Mouse (Mus musculus) neural tube, embryonic 14.5 days (tissue): Measurements from ENCODE around the gene Btbd9. TPM values are rescaled to one million over a fixed set of nuclear protein-coding genes. Genes with fewer than 3 reads are reported as not detected.

Experiments
- ATAC-seq: fragments of 200-750 bp; cut with Nextera tagmentation; 2 replicates; pipeline ENCODE4 v1.8.0; 2017; ENCODE audit warnings: low read depth, mild to moderate bottlenecking, moderate TSS enrichment, moderate library complexity
- H3K27ac ChIP-seq: fragments of 300-500 bp; sonication (generic); 2 replicates; pipeline ENCODE4 v1.5.1; 2014; ENCODE audit warnings: low read depth, mild to moderate bottlenecking, control low read depth, low read length, moderate library complexity, mixed read lengths
- H3K27me3 ChIP-seq: fragments of 300-500 bp; sonication (generic); 2 replicates; pipeline ENCODE4 v1.6.1; 2014; ENCODE audit warnings: low read length; ENCODE audit not compliant: control insufficient read depth, insufficient read depth
- H3K36me3 ChIP-seq: fragments of 300-500 bp; sonication (generic); 2 replicates; pipeline ENCODE4 v1.6.1; 2014; ENCODE audit warnings: low read length, mixed read lengths; ENCODE audit not compliant: control insufficient read depth, insufficient read depth
- H3K4me1 ChIP-seq: fragments of 300-500 bp; sonication (generic); 2 replicates; pipeline ENCODE4 v1.6.1; 2014; ENCODE audit warnings: low read length; ENCODE audit not compliant: control insufficient read depth, insufficient read depth
- H3K4me2 ChIP-seq: fragments of 300-500 bp; sonication (generic); 2 replicates; pipeline ENCODE4 v1.6.1; 2014; ENCODE audit warnings: mild to moderate bottlenecking, low read depth, low read length, control low read depth
- H3K4me3 ChIP-seq: fragments of 300-500 bp; sonication (generic); 2 replicates; pipeline ENCODE4 v1.5.1; 2014; ENCODE audit warnings: low read depth, low read length, control low read depth, mixed read lengths
- H3K9ac ChIP-seq: fragments of 300-500 bp; sonication (generic); replicated peaks from 2 replicates; pipeline ENCODE4 v1.6.1; 2014; ENCODE audit warnings: low read depth, mild to moderate bottlenecking, control low read depth, low read length, mixed read lengths
- H3K9me3 ChIP-seq: fragments of 300-500 bp; sonication (generic); 2 replicates; pipeline ENCODE4 v1.6.1; 2016; ENCODE audit warnings: low read length; ENCODE audit not compliant: control insufficient read depth
- WGBS: fragments of 180-500 bp; shearing (Covaris S2); extraction: QIAGEN DNeasy Blood & Tissue Kit; methylation state at CpG from one replicate; pipeline ENCODE4 v1.1.7; 2014; 5-methylcytosine and 5-hydroxymethylcytosine counted together
- polyA plus RNA-seq: library from polyadenylated mRNA; unstranded; fragments of >200 nt; fragmentation: Nextera tagmentation; extraction: Ambion mirVana; gene quantifications from 2 replicates; pipeline ENCODE4 v1.2.1, GENCODE M21; 2014

Gene Btbd9
- polyA plus RNA-seq, 1 experiment from 2014 or later = 130 TPM

DNA sequence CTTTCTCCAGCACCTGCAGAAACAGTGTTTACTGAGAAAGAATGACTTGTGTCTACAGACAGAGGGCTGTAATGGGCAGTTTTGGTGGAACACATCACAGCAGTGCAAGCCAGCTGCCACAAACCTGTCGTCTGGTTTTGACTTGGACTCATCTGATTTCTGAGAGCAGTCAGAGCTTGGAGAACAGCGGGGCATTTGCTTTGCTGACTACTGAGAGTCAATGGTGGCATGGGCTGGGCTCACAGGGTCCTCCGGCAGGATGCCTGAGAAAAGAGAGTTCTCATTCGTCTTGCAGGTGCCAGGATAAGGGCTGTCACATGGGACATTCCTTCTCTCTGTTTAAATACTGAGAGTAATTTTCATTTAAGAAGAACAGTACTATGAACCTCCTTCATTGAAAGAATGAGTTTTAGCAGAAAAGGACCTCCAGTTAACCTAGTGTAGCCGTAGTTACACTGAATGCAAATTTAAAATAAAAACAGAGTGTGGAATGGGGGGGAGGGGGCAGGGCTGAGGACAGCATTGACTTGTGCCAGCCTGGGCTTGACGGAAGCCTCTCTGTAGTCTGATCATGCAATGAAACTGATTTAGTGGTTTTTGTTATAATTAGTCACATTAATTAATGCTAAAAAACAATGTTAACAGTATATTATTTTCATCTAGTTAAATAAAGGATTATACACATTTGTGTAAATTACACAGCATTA lies 122.0 kb downstream of the Btbd9 start:
- no peaks in the 10 kb centered on the region for H3K9me3 ChIP-seq
- WGBS = 32% methylated on average over 6 of the region's 6 CpGs

GRCm38 (mm10) chr17:30453272-30453671 lies 123.0 kb downstream of the Btbd9 start:
- WGBS = 42% methylated on average over 4 of the region's 4 CpGs
- 0 out of 2 replicates have a peak, but pooled peaks cover 6% of the 10 kb centered on the region for H3K4me1 ChIP-seq
- H3K9me3 ChIP-seq = no peaks in the 10 kb centered on the region
- H3K4me3 ChIP-seq = no peak overlapping the region
- no peak for ATAC-seq
- no peak overlapping the region for H3K27ac ChIP-seq
- H3K4me2 ChIP-seq = no peak overlapping the region
- no peak overlapping the region for H3K9ac ChIP-seq
- H3K36me3 ChIP-seq = no peaks in the 10 kb centered on the region
- no peaks in the 10 kb centered on the region for H3K27me3 ChIP-seq

More for the DNA sequence above, 122.0 kb downstream of the Btbd9 start:
- Histone ChIP-seq H3K4me1 (0 out of 2 replicates have a peak, but pooled peaks cover 6% of the 10 kb centered on the region), H3K27me3 (no peaks in the 10 kb centered on the region), H3K9ac (no peak overlapping the region), H3K4me2 (no peak overlapping the region), H3K4me3 (no peak overlapping the region), H3K36me3 (no peaks in the 10 kb centered on the region), H3K27ac (no peak overlapping the region)
- ATAC-seq = no peak

- no peak overlapping the region for H3K4me3 ChIP-seq
- 90% methylated on average over 9 of the region's 9 CpGs for WGBS
These were observed 123.9 kb downstream of the Btbd9 start for GRCm38 (mm10) chr17:30452363-30452762.

GRCm38 (mm10) chr17:30448562-30448961 lies 127.7 kb downstream of the Btbd9 start:
- Histone ChIP-seq H3K9ac (no peak overlapping the region), H3K4me2 (no peak overlapping the region), H3K4me3 (no peak overlapping the region), H3K27me3 (no peaks in the 10 kb centered on the region), H3K9me3 (no peaks in the 10 kb centered on the region), H3K4me1 (no peaks in the 10 kb centered on the region), H3K36me3 (no peaks in the 10 kb centered on the region), H3K27ac (no peak overlapping the region)
- no peak for ATAC-seq
- WGBS = 85% methylated on average over 5 of the region's 5 CpGs

More at GRCm38 (mm10) chr17:30452363-30452762, 123.9 kb downstream of the Btbd9 start:
- H3K4me2 ChIP-seq = no peak overlapping the region
- H3K27me3 ChIP-seq = no peaks in the 10 kb centered on the region
- no peak overlapping the region for H3K27ac ChIP-seq
- no peaks in the 10 kb centered on the region for H3K9me3 ChIP-seq
- H3K9ac ChIP-seq = no peak overlapping the region
- ATAC-seq = no peak
- H3K36me3 ChIP-seq = no peaks in the 10 kb centered on the region
- 0 out of 2 replicates have a peak, but pooled peaks cover 4% of the 10 kb centered on the region for H3K4me1 ChIP-seq

DNA sequence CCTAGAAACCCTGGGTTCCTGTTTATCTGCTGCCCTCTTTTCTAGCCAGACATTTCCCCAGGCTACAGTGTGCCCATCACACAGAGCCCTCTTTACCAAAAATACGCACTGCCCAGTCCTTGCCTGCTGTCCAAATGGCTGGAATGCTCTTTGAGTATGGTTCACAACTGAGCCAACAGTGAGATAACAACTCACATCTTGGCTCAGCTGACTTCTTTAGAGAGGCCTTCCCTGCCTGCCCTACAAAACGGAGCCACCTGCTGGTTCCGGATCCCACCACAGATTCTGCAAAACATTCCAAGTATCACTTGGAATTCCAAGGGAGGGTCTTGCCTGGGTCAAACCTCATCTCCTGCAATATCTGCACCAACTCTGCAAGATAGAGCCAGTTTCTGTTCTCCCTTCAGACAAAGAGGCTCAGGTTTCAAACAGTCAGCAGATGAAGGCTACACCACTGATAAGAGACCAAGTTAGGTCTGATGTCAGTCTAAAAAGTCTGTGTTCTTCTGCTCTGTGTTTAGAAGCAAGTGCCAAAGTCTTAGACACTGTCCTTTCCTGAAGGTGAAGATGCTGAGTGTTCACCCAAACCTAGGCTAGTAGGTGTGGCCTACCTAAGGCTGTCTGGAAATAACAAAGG lies 130.4 kb downstream of the Btbd9 start:
- Histone ChIP-seq H3K9ac (no peak overlapping the region), H3K27ac (no peak overlapping the region), H3K36me3 (no peaks in the 10 kb centered on the region), H3K9me3 (no peaks in the 10 kb centered on the region), H3K4me2 (no peak overlapping the region), H3K4me3 (no peak overlapping the region), H3K27me3 (no peaks in the 10 kb centered on the region), H3K4me1 (no peaks in the 10 kb centered on the region)
- ATAC-seq = no peak
- 96% methylated on average over 3 of the region's 3 CpGs for WGBS

GRCm38 (mm10) chr17:30439702-30440101 lies 136.6 kb downstream of the Btbd9 start:
- no peak for ATAC-seq
- Histone ChIP-seq H3K9me3 (no peaks in the 10 kb centered on the region), H3K4me3 (no peak overlapping the region), H3K4me2 (no peak overlapping the region), H3K27ac (no peak overlapping the region), H3K4me1 (peaks cover 7% of the 10 kb centered on the region), H3K36me3 (no peaks in the 10 kb centered on the region), H3K9ac (no peak overlapping the region), H3K27me3 (no peaks in the 10 kb centered on the region)
- WGBS = 85% methylated on average over 3 of the region's 3 CpGs

DNA sequence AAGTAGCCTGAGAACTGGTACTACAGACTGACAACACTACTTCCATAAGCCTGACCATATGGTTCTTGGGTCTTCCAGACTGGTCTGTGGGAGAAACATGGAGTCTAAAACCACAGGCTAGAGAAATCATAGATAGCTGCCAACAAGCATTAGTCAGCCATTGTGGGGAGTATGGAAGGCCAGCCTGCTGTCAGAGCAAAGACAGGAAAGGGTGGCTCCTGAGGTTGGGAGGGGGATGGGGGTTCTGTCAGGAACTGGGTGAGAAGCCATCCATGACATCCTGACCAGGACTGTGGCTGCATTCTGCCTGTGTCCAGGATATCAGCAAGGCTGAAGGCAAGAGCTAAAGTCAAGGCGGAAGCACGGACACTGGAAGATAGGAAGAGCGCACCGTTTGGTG lies 137.5 kb downstream of the Btbd9 start:
- WGBS = 92% methylated on average over 4 of the region's 4 CpGs
- Histone ChIP-seq H3K27me3 (no peaks in the 10 kb centered on the region), H3K9me3 (no peaks in the 10 kb centered on the region), H3K27ac (no peak overlapping the region), H3K4me2 (no peak overlapping the region), H3K36me3 (no peaks in the 10 kb centered on the region), H3K9ac (no peak overlapping the region), H3K4me1 (peaks cover 7% of the 10 kb centered on the region), H3K4me3 (no peak overlapping the region)
- no peak for ATAC-seq

DNA sequence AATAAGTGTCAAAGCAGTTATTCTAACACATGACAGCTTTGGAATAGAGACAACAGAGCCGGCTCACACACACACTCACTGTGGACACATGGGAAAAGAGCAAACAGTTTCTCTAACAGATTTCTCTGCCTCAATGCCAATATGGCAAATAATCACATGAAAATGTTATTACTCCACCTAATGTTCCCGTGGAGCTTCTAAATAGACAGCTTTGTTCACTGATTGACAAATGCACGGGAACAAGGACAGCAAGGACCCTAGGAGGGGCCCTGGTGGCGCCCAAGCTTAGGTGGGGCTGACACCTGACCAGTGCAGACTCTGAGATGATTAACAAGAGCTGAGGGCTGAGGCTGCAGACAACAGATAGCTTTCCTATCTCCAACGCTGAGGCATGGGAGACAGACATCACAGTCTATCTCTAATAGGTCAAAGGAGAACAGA lies 140.2 kb downstream of the Btbd9 start:
- no peaks in the 10 kb centered on the region for H3K9me3 ChIP-seq
- no peak overlapping the region for H3K9ac ChIP-seq
- no peak overlapping the region for H3K4me3 ChIP-seq
- WGBS = 65% methylated on average over 5 of the region's 5 CpGs
- H3K27me3 ChIP-seq = no peaks in the 10 kb centered on the region
- peaks cover 7% of the 10 kb centered on the region for H3K4me1 ChIP-seq
- H3K27ac ChIP-seq = no peak overlapping the region
- no peaks in the 10 kb centered on the region for H3K36me3 ChIP-seq
- ATAC-seq = no peak
- H3K4me2 ChIP-seq = no peak overlapping the region

DNA sequence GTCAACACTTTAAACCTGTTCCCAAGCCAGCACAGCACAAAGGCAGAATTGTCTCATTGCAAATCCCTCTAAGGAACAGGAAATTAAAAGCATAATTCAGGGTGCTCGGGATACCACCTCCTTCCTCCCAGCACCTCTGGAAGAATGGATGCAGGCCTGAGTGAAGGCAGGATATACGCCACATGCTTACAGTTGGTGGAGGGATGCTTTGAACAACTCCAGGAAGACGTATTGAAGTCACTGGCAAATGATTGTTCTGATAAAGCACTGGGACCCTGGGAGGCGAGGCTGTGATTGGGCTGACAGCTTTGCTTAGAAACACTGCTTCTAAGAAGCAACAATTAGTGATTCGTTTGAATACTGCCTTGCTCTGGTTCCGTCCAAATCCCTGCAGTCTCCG lies 140.8 kb downstream of the Btbd9 start:
- no peak for ATAC-seq
- Histone ChIP-seq H3K27me3 (no peaks in the 10 kb centered on the region), H3K36me3 (no peaks in the 10 kb centered on the region), H3K9ac (no peak overlapping the region), H3K9me3 (no peaks in the 10 kb centered on the region), H3K27ac (no peak overlapping the region), H3K4me1 (peaks cover 7% of the 10 kb centered on the region), H3K4me2 (no peak overlapping the region), H3K4me3 (no peak overlapping the region)
- WGBS = 59% methylated on average over 7 of the region's 7 CpGs
